Mouse (Mus musculus): Measurements from ENCODE around the gene Fmod.

Gene Fmod

GRCm38 (mm10) chr1:134096264-134096934 is 59.3 kb downstream of the Fmod start:
- peak; percentile 43 for DNase-seq (ENCODE audit: low read depth, low spot score)

DNA sequence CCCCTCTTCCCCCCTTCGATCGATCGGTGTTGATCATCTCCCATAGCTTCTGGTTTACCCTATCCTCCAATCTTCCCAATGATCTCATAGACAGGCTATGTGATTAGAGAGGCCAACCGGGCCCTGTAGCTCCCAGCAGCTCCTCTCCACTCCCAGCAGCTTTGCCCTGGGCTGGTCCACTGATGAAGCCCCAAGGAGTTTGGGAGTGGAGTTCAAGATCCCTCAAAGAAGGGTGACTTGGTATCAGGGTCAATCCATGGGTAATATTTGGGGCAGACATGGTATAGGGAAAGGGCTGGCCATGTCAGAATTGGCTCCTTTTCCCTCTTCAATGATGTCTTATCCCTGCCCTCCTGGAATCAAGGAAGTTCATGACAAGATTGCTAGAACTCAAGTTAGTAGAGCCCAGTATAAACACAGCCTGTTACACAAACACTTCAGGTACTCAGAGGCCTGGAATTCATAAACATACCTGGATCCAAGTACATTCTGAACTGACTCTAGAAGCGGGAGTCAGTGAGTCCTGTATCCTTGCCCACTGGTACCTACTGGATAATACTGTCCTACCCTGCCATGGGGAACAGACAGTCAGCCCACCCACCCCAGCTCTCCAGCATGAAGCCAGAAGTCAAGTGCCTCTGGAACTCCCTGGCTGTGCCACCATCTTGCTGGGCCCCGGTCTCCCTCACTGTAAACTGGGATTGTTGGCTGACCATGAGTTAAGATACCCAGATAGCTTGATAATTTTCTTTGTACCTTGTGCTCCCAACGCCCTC is 60.2 kb downstream of the Fmod start:
- no peak for DNase-seq (ENCODE audit: low read depth, low spot score)
